Mouse (Mus musculus) limb, embryonic 14.5 days (tissue): ENCODE data around the gene Cdh4. TPM values are rescaled to one million over a fixed set of nuclear protein-coding genes. Genes with fewer than 3 reads are reported as not detected.

ENCODE experiments used
- ATAC-seq: fragments of 200-750 bp; cut with Nextera tagmentation; 2 replicates; pipeline ENCODE4 v1.8.0; 2017; ENCODE audit warnings: low read depth, moderate number of reproducible peaks, moderate TSS enrichment; ENCODE audit not compliant: low FRiP score
- DNase-seq: peaks from one replicate; pipeline ENCODE4 v3.0.0-alpha.2; 2015; ENCODE audit warnings: low spot score
- H3K27ac ChIP-seq: fragments of 300-500 bp; sonication (generic); replicated peaks from 2 replicates; pipeline ENCODE4 v1.5.1; 2014; ENCODE audit warnings: low read depth, mild to moderate bottlenecking, low read length, moderate library complexity, mixed read lengths
- H3K27me3 ChIP-seq: fragments of 300-500 bp; sonication (generic); 2 replicates; pipeline ENCODE4 v1.6.1; 2014; ENCODE audit warnings: low read length, mixed read lengths; ENCODE audit not compliant: control insufficient read depth, insufficient read depth
- H3K36me3 ChIP-seq: fragments of 300-500 bp; sonication (generic); 2 replicates; pipeline ENCODE4 v1.6.1; 2014; ENCODE audit warnings: mild to moderate bottlenecking, low read length, moderate library complexity, mixed read lengths; ENCODE audit not compliant: control insufficient read depth, insufficient read depth
- H3K4me1 ChIP-seq: fragments of 300-500 bp; sonication (generic); 2 replicates; pipeline ENCODE4 v1.6.1; 2014; ENCODE audit warnings: antibody characterized with exemption, low read length, mixed read lengths; ENCODE audit not compliant: control insufficient read depth, insufficient read depth
- H3K4me2 ChIP-seq: fragments of 300-500 bp; sonication (generic); replicated peaks from 2 replicates; pipeline ENCODE4 v1.6.1; 2014; ENCODE audit warnings: low read depth, mild to moderate bottlenecking, low read length, moderate library complexity; ENCODE audit not compliant: severe bottlenecking
- H3K4me3 ChIP-seq: fragments of 300-500 bp; sonication (generic); replicated peaks from 2 replicates; pipeline ENCODE4 v1.5.1; 2014; ENCODE audit warnings: low read length
- H3K9ac ChIP-seq: fragments of 300-500 bp; sonication (generic); 2 replicates; pipeline ENCODE4 v1.6.1; 2014; ENCODE audit warnings: mild to moderate bottlenecking, low read depth, low read length, moderate library complexity; ENCODE audit not compliant: severe bottlenecking
- H3K9me3 ChIP-seq: fragments of 300-500 bp; sonication (generic); 2 replicates; pipeline ENCODE4 v1.6.1; 2016; ENCODE audit warnings: low read length; ENCODE audit not compliant: control insufficient read depth
- POLR2A ChIP-seq: fragments of 200-500 bp; IDR thresholded peaks from 2 replicates; pipeline ENCODE4 v1.8.0; 2012; ENCODE audit warnings: inconsistent platforms, mild to moderate bottlenecking, moderate library complexity, borderline replicate concordance; ENCODE audit not compliant: insufficient read depth, insufficient read length; ENCODE audit errors: extremely low read depth
- WGBS: fragments of 180-500 bp; shearing (Covaris S2); extraction: QIAGEN DNeasy Blood & Tissue Kit; methylation state at CpG from one replicate; pipeline ENCODE4 v1.1.7; 2014; 5-methylcytosine and 5-hydroxymethylcytosine counted together
- polyA plus RNA-seq, 2 experiments: library from polyadenylated mRNA; depleted of rRNA in 1 of 2; stranded (reverse) in 1 of 2; unstranded in 1 of 2; fragments of >200 nt; fragmentation: Nextera tagmentation in 1 of 2; extraction: Ambion mirVana in 1 of 2; gene quantifications; 2 replicates each; pipeline versions ENCODE4 v1.2.1 to v1.2.3; 2012 to 2014

Gene Cdh4
- polyA plus RNA-seq, 2 experiments, result 7.5 to 9.0 TPM

GRCm38 (mm10) chr2:179877551-179878215, 435.5 kb downstream of the Cdh4 start:
- no peak overlapping the region for H3K9ac ChIP-seq
- H3K4me2 ChIP-seq, result no peak overlapping the region
- no peak for TF ChIP-seq POLR2A
- H3K27me3 ChIP-seq, result no peaks in the 10 kb centered on the region
- no peak for ATAC-seq
- DNase-seq, result no peak
- no peak overlapping the region for H3K4me3 ChIP-seq
- no peaks in the 10 kb centered on the region for H3K9me3 ChIP-seq
- 71% methylated on average over 9 of the region's 9 CpGs for WGBS
- no peak overlapping the region for H3K27ac ChIP-seq
- no peaks in the 10 kb centered on the region for H3K36me3 ChIP-seq
- no peaks in the 10 kb centered on the region for H3K4me1 ChIP-seq

- Histone ChIP-seq H3K4me1 (no peaks in the 10 kb centered on the region), H3K4me3 (no peak overlapping the region), H3K27ac (no peak overlapping the region), H3K4me2 (no peak overlapping the region), H3K9ac (no peak overlapping the region), H3K27me3 (no peaks in the 10 kb centered on the region), H3K9me3 (no peaks in the 10 kb centered on the region), H3K36me3 (no peaks in the 10 kb centered on the region)
- ATAC-seq (no peak), DNase-seq (no peak)
- 31% methylated on average over 7 of the region's 7 CpGs for WGBS
- no peak for TF ChIP-seq POLR2A
These were observed 442.3 kb downstream of the Cdh4 start for GRCm38 (mm10) chr2:179884561-179884960.

- DNase-seq (no peak), ATAC-seq (no peak)
- no peaks in the 10 kb centered on the region for H3K27me3 ChIP-seq
- H3K4me1 ChIP-seq, result no peaks in the 10 kb centered on the region
- H3K9me3 ChIP-seq, result no peaks in the 10 kb centered on the region
- no peak overlapping the region for H3K27ac ChIP-seq
- 67% methylated on average over 3 of the region's 3 CpGs for WGBS
- no peak overlapping the region for H3K9ac ChIP-seq
- no peak overlapping the region for H3K4me3 ChIP-seq
- no peaks in the 10 kb centered on the region for H3K36me3 ChIP-seq
- TF ChIP-seq POLR2A, result no peak
- no peak overlapping the region for H3K4me2 ChIP-seq
These were observed 448.8 kb downstream of the Cdh4 start for GRCm38 (mm10) chr2:179891048-179891447.

GRCm38 (mm10) chr2:179896949-179897348, 454.7 kb downstream of the Cdh4 start:
- H3K36me3 ChIP-seq, result no peaks in the 10 kb centered on the region
- H3K4me3 ChIP-seq, result no peak overlapping the region
- H3K27ac ChIP-seq, result no peak overlapping the region
- no peak overlapping the region for H3K4me2 ChIP-seq
- H3K9ac ChIP-seq, result no peak overlapping the region
- no peak for TF ChIP-seq POLR2A
- no peak for DNase-seq
- no peaks in the 10 kb centered on the region for H3K9me3 ChIP-seq
- ATAC-seq, result no peak
- H3K27me3 ChIP-seq, result no peaks in the 10 kb centered on the region
- H3K4me1 ChIP-seq, result no peaks in the 10 kb centered on the region
- WGBS, result 93% methylated on average over 2 of the region's 2 CpGs

GRCm38 (mm10) chr2:179912911-179913310, 470.7 kb downstream of the Cdh4 start:
- Histone ChIP-seq H3K9me3 (no peaks in the 10 kb centered on the region), H3K4me1 (no peaks in the 10 kb centered on the region), H3K4me2 (no peak overlapping the region), H3K9ac (no peak overlapping the region), H3K27ac (no peak overlapping the region), H3K4me3 (no peak overlapping the region), H3K36me3 (peaks cover 38% of the 10 kb centered on the region), H3K27me3 (no peaks in the 10 kb centered on the region)
- DNase-seq (no peak), ATAC-seq (no peak)
- TF ChIP-seq POLR2A, result no peak
- WGBS, result 82% methylated on average over 12 of the region's 12 CpGs
